Mouse (Mus musculus) activated CD4-positive, CD25-positive, alpha-beta regulatory T cell, adult 4 months (primary cell): Measurements from ENCODE around the gene Coq8b. TPM values are rescaled to one million over a fixed set of nuclear protein-coding genes. Genes with fewer than 3 reads are reported as not detected.
"Not testable (repeated sequence)": the region's sequence is repeated elsewhere in the genome, so short reads cannot be mapped to it uniquely, and the experiment has no call there.

Source experiments
- ATAC-seq: one replicate; pipeline ENCODE4 v1.8.0; 2017
- polyA plus RNA-seq, 2 experiments: library from polyadenylated mRNA; unstranded; fragments of 100-300 nt; shearing (Covaris generic); gene quantifications; one replicate each; pipeline ENCODE4 v1.2.1; 2017

Gene Coq8b
- polyA plus RNA-seq, 2 experiments from 2014 or later: 6.3 to 12.5 TPM

DNA sequence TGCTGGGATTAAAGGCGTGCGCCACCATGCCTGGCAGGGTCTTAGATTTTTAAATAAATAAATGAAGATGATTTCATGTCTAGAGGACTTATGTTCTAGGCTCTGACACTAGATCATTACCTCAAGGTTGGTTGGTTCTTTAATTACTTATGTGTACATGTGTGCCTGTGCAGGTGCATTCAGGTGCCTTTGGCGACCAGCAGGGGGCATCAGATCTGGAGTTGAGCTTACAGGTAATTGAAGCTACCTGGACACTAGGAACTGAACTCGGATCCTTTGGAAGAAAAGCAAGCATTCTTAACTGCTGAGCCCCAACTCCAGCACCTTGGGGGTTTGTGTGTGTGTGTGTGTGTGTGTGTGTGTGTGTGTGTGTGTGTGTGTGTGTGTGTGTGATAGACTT lies 2.0 kb upstream of the Coq8b start:
- no peak for ATAC-seq

DNA sequence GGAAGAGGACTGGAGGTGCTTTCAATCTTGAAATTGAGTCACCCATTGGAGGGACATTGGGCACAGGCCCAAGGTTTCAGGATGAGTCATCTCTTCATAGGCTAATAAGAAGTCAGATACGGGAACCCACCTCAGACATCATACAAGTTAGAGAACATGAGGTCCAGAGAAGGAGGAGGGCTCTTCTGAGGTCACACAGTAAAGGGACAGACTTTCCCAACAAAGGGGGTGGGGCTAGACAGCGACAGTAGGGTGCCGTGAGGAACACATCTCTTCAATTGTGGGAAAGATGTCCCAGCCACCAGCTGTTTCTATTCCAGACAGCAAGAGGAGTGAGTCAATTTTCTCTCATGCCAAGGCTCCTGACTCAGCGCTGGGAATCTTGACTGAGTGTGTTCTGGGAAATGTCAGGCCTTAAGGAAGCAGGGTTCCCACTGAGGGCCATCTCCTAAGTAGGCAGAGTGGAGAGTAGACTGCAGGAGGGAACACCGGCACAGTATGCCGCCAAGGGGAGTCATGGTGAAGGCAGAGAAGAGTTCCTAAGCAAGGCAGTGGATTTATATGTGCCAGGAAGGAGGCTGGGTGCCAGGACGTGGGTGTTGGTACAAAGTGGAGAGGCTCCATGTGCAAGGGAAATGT lies 1.0 kb upstream of the Coq8b start:
- ATAC-seq: no peak

DNA sequence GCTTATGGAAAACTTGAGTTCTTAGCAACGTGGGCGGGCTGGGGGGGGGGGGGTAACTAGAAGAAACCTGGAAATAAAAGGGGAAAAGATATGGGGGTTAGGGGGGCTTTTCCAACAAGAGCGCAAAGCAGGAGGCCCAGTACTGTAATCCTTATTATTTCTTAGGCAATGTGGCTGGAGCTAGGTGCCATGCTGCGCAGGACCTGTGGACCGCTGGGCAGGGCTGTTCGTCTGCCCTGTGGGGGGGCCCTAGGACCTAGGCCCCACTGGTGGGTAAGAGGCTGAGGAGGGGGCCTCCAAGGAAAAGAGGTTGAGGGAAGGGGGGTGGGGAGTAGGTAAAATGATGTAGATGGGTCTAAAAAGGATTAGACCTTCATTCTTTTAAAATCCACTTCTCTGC lies 477 bp downstream of the Coq8b start:
- no peak for ATAC-seq

DNA sequence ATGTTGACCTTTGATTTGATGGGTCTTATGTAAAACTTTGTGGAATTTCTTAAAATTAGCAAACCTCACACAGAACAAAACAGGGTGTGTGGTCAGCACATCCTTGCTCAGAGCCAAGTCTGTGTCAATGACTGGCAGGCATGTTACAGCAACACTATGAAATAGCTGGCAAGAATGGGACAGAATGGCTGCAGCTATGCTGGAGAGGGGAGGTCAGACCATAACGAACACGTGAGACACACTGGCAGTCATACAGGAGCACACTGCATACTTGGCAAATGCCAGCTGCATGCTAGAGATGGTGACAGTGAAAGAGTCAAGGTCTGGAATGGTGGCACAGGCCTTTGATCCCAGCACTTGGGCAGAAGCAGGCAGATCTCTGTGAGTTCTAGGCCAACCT lies 2.9 kb downstream of the Coq8b start:
- ATAC-seq: no peak

DNA sequence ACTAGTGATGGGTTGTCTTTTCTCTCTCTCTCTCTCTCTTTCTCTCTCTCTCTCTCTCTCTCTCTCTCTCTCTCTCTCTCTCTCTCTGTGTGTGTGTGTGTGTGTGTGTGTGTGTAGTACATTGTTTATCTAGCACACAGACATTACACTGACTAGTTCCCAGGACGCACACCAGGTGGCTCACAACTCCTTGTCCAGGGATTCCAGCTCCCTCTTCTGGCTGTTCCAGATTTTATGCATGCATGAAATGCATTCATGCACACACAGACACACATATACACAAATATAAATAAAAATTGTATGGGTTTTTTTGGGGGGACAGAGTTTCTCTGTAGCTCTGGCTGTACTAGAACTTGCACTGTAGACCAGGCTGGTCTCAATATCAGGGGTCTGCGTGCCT lies 4.7 kb downstream of the Coq8b start:
- ATAC-seq: no peak

DNA sequence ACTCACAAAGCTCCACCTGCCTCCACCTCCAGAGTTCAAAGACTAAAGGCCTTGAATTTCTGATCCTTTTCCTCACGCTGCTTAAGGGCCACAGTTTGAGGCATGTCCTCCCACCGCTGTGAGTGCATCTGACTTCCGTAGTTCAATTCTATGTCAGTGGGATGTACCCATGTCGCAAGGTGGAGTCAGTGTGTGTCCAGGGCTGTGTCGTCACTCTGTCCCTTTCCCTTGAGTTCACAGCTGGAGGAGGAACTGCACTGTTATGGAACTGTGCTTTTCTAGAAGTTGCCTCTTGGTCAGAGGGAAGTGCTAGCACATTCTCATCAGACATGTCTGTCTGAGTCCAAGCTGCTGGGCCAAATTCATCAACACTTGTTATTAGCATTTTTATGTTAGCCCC lies 5.7 kb downstream of the Coq8b start:
- no peak for ATAC-seq

DNA sequence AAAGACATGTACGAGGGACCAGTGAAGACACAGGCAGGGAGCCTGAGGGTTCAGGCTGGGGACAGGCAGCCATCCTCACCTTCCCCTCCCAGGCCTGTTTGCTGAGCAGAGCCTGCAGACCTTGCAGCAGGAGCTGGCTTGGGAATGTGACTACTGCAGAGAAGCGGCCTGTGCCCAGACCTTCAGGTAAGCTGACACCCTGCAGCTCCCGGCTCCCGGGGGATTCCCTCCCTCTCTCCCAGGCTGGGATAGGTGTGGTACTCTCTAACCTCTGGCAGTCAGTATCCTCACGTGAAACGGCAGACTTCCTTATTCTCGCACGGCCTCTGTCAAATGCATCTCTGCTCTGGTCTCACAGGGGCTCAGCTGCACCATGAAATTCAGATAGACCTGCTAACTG lies 10.4 kb downstream of the Coq8b start:
- no peak for ATAC-seq

DNA sequence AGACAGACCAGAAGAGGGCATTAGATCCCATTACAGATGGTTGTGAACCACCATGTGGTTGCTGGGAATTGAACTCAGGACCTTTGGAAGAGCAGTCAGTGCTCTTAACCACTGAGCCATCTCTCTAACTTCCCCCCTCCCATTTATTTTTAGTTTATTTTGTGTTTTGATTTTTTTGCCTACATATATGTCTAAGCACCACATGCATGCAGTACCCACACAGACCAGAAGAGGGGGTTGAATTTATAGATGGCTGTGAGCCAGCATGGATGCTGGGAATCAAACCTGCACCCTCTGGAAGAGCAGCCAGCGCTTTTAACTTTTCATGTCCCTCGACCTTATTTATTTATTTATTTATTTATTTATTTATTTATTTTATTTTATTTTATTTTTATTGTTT lies 11.3 kb downstream of the Coq8b start:
- not testable (repeated sequence) for ATAC-seq

DNA sequence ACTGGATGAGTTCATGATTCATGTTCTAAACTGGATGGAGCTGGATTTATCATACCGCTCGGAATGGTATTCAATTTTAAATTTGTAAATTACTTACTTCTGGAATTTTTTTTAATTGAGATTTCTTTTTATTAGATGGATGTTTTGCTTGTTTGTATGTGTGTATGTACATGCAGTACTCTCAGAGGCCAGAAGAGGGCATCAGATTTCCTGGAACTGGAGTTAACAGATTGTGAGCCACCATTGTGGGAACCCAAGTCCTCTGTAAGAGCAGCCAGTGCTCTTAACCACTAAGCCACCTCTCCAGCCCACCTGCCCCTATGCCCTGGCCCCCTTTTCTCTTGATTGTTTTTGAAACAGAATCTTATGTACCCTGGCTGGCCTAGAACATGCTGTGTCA lies 16.3 kb downstream of the Coq8b start:
- ATAC-seq: peak; percentile 19

DNA sequence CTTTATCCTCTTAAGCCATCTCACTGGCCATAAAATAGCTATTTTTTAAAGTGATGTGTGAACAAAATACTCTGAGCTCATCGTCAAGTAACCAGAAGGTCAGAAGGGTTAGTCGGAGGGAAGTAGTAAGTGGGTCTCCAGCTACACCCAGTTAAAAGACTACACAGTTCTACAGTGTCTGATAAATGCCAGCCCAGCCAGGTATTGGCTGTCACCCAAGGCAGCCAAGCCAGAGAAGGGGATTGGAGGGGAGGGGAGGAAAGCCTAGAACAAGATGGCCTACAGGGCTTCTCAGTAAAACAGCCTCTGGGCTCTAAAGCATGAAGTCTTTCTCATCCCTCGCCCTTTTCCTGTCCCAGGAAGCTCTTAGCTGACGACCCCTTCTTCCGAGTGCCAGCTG lies 17.1 kb downstream of the Coq8b start:
- no peak for ATAC-seq

DNA sequence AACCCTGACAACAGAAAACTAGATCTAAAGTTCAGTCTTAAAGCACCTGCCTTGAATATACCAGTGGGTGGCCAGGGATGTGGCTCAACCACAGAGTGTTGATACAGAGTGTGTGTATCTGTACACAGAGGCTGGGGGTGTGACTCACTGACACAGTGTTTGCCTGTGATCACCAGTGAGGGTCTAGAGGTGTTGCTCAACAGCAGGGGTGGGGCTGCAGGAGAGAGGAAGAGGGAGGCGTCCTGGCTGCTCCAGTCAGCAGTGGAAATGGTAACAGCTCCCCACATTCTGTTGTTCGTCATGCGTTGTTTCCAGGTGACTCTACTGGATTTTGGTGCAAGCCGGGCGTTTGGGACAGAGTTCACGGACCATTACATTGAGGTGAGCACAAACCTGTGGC lies 19.1 kb downstream of the Coq8b start:
- ATAC-seq: no peak

DNA sequence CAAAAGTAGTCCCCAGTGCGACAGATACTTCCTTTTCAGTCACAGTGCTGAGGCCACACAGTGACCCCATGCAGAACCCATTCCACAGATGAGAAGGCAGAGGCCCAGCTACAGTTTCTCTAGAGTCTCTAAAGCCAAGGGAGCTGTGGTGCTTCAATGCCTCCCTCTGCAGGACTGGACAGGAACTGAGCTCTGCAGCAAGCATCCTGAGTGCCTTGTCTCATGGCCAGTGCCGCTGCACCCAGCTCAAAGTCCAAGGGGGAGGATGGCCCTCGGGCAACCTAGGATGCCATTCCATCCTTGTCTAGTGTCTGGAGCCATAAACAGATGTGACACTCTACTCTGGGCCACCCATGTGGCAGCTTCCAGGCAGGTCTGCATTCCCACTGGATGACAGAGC lies 22.9 kb downstream of the Coq8b start:
- ATAC-seq: no peak

DNA sequence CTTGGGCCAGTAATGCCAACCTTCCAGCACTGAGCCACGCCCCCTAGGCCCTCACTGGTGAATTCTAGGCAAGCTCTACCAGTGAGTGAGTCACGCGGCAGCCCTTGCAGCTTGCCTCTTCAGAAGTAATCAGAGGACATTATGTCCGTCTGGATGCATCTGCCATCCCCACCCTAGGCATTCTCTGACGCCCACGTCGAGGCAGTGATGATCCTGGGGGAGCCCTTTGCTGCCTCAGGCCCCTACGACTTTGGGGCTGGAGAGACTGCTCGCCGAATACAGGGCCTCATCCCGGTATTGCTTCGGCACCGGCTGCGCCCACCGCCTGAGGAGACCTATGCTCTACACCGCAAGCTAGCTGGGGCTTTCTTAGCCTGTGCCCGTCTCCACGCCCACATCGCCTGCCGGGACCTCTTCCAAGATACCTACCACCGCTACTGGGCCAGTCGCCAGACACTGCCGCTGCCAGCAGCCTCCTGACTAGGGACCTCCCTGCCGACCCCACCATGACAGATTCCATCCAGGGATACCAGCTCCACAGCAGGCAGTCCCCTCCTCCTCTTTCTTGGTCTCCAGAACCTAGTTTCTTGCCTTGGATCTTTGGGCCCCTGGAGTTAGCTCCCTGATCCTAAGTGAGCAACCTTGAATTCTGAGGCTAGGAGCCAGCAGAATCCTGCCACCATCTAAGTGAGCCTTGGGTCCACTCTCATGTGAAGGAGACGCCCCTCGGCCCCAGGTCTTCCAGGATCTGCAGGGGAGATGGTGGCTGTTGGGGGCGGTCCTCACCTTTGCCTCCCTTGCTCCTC lies 24.4 kb downstream of the Coq8b start:
- ATAC-seq: no peak

DNA sequence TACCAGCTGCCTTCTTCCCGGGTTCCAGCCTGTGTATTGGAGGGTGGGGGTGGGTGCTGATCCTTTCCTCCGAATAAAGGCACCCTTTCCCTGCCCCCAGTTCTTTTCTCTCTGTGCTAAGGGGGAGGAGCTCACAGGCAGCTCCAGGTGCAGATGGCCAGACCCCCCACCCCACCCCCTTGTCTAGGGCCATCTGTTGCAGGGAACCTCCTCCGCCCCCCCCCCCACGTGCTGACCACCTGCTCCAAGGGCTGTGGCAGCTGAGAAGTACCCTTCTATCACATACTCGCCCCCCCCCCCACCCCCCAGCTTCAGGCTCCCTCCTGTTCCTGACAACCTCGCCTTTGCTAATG lies 25.0 kb downstream of the Coq8b start:
- ATAC-seq: no peak

DNA sequence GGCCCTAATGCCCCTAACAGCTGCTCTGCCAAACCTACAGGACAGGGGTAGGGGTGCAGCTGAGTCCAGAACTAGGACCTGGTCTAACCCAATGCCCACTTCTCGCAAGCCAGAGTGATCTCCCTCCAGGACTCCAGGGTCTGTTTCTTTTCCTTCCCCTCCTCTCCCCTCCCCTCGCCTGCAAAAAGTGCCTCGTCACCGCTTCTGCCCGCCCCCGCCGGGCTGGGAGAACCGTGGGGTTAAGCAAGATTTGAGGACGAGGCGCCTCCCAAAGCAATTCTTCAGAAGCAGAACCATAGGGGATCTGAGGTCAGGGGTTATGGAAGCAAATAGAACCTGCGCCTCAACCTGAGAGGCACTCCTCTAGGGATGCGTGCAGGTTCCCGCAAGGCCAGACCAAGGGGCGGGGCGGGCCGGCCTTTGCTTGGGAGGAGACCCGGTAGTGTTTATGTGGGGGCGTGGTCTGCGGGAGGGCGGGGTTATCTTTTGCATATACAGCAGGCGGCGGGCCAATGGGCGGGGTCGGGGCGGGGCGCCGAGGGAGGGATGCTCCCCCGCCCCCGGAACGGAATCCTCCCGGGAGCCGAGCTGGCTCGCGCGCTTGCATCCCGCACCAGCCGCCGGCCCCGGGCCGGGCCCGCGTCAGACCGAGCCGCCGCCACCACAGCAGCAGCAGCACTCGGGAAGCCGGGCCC lies 25.5 kb downstream of the Coq8b start, which contains the start of gene Numbl:
Gene Numbl, plus strand, starts transcription at position 229 of the 695 bp plus-strand sequence.
- ATAC-seq: peak; percentile 77

DNA sequence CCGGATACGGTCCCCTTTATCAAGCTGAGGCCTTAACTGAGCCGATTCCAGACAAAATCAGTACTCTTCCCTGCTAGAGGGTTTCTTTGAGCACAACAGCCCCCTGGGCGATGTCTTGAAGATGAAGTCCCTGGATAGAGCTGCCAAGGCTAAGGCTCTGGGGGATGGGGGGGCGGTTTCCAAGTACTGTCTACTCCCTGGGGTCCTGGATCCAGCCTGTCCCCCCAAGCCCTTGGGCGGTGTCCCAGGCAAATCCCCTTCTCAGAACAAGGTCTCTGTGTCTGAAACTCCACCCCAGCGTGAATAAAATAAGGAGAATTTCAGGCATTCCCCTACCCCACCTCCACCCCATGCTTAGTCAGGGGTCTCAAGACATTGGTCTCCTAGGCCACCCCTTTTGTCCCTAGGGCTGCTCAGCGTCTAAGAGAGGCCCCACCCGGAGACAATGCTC lies 26.5 kb downstream of the Coq8b start:
- no peak for ATAC-seq

DNA sequence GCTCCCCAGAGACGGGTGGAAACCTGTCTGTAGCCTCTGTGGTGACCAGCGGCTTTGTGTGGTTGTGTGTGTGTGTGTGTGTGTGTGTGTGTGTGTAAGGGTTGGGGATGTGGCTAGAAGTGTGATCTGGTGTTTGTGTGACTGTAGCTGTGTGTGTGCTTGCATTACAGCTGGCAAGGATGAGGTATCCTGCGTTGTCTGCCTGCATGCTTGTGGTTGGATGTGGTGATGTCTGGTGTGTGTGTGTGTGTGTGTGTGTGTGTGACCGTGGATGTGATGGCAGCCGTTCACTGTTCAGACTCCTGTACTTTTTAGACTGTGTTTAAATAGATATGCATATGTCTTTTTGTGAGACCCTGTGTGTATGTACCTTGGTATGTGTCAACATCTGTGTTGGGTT lies 26.9 kb downstream of the Coq8b start:
- ATAC-seq: no peak

DNA sequence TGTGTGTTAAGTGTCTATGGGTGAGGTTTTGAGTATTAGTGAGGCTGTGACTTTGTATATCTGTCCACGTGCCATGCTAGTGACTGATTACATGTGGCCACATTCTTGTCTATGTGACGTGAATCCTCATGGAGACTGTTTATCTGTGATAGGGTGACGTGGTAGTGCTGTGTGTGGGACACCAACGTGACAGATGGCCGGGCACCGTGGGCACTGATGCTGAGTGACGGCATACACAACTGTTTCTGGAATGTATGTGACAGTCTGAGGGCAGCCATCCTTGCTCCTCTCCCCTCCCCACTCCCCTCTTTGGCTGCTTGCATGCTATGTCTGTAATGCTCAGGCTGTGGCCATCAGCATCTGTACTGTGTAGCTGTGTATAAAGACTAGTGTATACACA lies 28.0 kb downstream of the Coq8b start:
- no peak for ATAC-seq

DNA sequence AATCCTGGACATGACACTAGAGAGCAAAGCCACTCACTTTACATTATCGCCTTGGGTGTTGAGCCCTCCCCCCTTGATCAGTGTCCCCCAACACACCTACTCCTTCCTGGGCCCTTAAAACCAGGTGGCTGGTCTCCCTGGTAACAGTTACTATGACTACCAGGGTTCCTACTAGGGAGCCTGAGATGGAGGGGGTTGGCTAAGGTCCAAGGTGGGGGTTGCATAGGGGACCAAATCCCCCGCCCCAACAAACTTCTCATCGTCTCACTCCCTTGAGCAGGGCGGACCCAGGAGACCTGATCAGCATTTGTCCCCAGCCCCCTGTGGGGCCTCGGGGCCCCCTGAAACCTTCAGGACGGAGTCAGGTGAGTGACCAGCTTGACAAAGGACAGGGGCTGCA lies 29.1 kb downstream of the Coq8b start:
- no peak for ATAC-seq

DNA sequence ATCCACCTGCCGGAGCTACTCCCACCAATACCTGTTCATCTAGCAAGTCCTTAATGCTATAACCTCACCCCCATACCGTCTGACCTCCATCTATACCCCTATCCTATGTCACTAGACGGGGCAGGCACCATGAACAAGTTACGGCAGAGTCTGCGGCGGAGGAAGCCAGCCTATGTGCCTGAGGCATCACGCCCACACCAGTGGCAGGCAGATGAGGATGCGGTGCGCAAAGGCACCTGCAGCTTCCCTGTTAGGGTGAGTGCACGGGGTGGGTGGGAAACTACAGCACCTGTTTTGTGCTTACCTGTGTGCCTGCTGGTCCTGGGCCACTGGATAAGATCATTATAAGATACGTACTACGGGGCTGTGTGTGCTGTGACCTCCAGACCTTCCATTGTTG lies 31.9 kb downstream of the Coq8b start:
- ATAC-seq: no peak

DNA sequence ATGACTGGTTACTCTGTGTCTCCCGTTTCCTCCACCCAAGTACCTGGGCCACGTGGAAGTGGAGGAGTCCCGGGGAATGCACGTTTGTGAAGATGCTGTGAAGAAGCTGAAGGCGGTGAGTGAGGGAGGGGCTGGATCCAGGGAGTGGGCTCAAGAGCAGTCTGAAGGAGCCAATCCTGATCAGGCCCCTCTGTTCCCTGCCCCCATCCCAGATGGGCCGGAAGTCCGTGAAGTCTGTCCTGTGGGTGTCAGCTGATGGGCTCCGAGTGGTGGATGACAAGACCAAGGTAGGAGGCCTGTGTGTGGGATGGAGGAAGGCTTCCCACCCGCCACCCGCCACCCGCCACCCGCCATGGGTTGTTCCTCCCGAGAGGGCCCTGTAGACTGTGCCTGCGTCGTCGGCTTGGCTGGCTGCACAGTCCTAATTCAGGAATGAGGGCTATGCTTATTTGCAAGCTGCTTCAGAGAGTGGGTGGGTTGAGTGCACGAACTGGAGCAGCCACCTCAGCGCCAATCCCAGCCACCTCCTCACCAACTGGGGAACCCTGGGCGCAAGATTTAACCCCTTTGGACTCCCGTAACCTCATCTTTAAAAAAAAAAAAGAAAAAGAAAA lies 33.8 kb downstream of the Coq8b start:
- ATAC-seq: no peak

DNA sequence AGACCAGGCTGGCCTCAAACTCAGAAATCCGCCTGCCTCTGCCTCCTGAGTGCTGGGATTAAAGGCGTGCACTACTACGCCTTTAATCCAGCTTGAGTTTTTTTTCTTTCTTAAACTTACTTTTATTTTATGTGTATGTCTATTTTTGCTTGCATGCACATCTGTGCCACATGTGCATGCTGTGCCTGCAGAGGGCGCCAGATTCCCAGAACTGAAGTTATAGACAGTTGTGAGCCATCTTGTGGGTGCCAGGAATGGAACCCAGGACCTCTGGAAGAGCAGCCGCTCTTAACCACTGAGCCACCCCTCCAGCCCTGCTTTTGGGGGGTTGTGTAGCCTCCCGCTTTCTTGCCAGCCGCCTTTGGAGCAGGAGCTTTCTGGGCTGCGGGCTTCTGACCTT lies 38.6 kb downstream of the Coq8b start:
- ATAC-seq: no peak

DNA sequence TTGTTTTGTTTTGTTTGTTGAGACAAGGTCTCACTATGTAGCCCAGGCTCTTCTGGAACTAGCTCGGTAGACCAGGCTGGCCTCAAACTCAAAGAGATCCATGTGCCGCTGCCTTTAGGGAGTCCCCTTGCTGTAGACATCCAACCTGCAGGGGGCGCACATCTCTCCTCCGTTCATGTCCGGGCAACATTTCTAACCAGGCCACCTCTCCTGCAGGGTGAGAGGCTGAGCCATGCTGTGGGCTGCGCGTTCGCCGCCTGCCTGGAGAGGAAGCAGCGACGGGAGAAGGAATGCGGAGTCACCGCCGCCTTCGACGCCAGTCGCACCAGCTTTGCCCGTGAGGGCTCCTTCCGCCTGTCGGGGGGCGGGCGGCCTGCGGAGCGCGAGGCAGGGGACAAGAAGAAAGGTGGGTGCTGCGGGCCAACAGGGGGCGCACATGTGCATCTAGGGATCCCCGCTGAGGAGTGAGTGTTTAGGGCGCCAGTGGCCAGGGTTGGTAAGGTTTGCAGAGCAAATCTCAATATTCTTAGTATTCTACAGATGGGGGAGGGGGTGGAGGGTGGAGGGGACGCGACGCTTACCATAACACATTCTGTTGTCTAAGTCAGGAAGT lies 41.0 kb downstream of the Coq8b start:
- ATAC-seq: no peak
